8 mouse cellular contexts compared by ENCODE assay signal in genomic region chr13:98814275-98815040, GRCm38 (mm10). TPM values are rescaled to one million over a fixed set of nuclear protein-coding genes. Genes with fewer than 3 reads are reported as not detected.
DNase-seq lines count a peak whose midpoint lies in the region; ATAC-seq lines count a peak whose summit lies in the region.

No protein-coding gene starts in this region.

- H3K27me3 ChIP-seq in heart, embryonic 11.5 days (ENCODE audit: control insufficient read depth, insufficient read depth, low read length), result no peaks in the 10 kb centered on the region
- no peaks in the 10 kb centered on the region for H3K27me3 ChIP-seq in kidney, embryonic 14.5 days (ENCODE audit: control insufficient read depth, insufficient read depth, low read length)
- no peaks in the 10 kb centered on the region for H3K27me3 ChIP-seq in liver, embryonic 15.5 days
- H3K27me3 ChIP-seq in neural tube, embryonic 13.5 days, result no peaks in the 10 kb centered on the region

- H3K9me3 ChIP-seq in heart, embryonic 11.5 days (replicated peaks; ENCODE audit: control insufficient read depth, low read length), result no peaks in the 10 kb centered on the region
- no peaks in the 10 kb centered on the region for H3K9me3 ChIP-seq in kidney, embryonic 14.5 days (ENCODE audit: control insufficient read depth, low read length)
- H3K9me3 ChIP-seq in liver, embryonic 15.5 days (replicated peaks), result no peaks in the 10 kb centered on the region
- H3K9me3 ChIP-seq in neural tube, embryonic 13.5 days, result no peaks in the 10 kb centered on the region

- peak overlapping the region; percentile 98 for H3K9ac ChIP-seq in heart, embryonic 11.5 days (ENCODE audit: low read depth, low read length)
- H3K9ac ChIP-seq in kidney, embryonic 14.5 days (ENCODE audit: low read depth, low read length), result peak overlapping the region; percentile 99
- H3K9ac ChIP-seq in liver, embryonic 15.5 days, result peak overlapping the region; percentile 95
- peak overlapping the region; percentile 95 for H3K9ac ChIP-seq in neural tube, embryonic 13.5 days

- peak overlapping the region; percentile 61 for H3K4me3 ChIP-seq in heart, embryonic 11.5 days (ENCODE audit: low read depth, low read length)
- H3K4me3 ChIP-seq in kidney, embryonic 14.5 days (ENCODE audit: low read length), result peak overlapping the region; percentile 74
- H3K4me3 ChIP-seq in liver, embryonic 15.5 days (replicated peaks), result peak overlapping the region; percentile 83
- H3K4me3 ChIP-seq in neural tube, embryonic 13.5 days, result peak overlapping the region; percentile 93

- peak; percentile 74 for DNase-seq in A20 (ENCODE audit: low read depth, low spot score)
- peak; percentile 45 for DNase-seq in T-cell, adult 2 months (ENCODE audit: low spot score)
- peak; percentile 56 for DNase-seq in embryo, embryonic 9.5 days (ENCODE audit: extremely low spot score)
- DNase-seq in thymus, postnatal 10 days (ENCODE audit: low spot score in 2 of 2), result peak; percentile 27 to 31

- H3K27ac ChIP-seq in heart, embryonic 11.5 days (ENCODE audit: low read depth, low read length), result peak overlapping the region; percentile 99
- peak overlapping the region; percentile 98 for H3K27ac ChIP-seq in kidney, embryonic 14.5 days (ENCODE audit: low read depth, low read length)
- H3K27ac ChIP-seq in liver, embryonic 15.5 days (replicated peaks), result peak overlapping the region; percentile 99
- peak overlapping the region; percentile 96 for H3K27ac ChIP-seq in neural tube, embryonic 13.5 days (replicated peaks)

- no peaks in the 10 kb centered on the region for H3K36me3 ChIP-seq in heart, embryonic 11.5 days (ENCODE audit: control insufficient read depth, insufficient read depth, low read length)
- H3K36me3 ChIP-seq in kidney, embryonic 14.5 days (ENCODE audit: control insufficient read depth, insufficient read depth, low read length), result no peaks in the 10 kb centered on the region
- 0 out of 2 replicates have a peak, but pooled peaks cover 5% of the 10 kb centered on the region for H3K36me3 ChIP-seq in liver, embryonic 15.5 days (replicated peaks)
- H3K36me3 ChIP-seq in neural tube, embryonic 13.5 days, result no peaks in the 10 kb centered on the region

- under 1% methylated on average over 68 of the region's 81 CpGs for WGBS in heart, embryonic 11.5 days (ENCODE audit: insufficient replicate concordance)
- 1% methylated on average over 45 of the region's 81 CpGs for WGBS in kidney, embryonic 14.5 days
- WGBS in liver, embryonic 15.5 days (ENCODE audit: insufficient replicate concordance), result under 1% methylated on average over 66 of the region's 81 CpGs
- WGBS in neural tube, embryonic 13.5 days, result under 1% methylated on average over 59 of the region's 81 CpGs

- peak; percentile 57 for ATAC-seq in heart, embryonic 11.5 days (replicated peaks; ENCODE audit: insufficient number of reproducible peaks, low FRiP score, low TSS enrichment)
- ATAC-seq in kidney, embryonic 14.5 days (ENCODE audit: low FRiP score, low TSS enrichment), result peak; percentile 45
- ATAC-seq in liver, embryonic 15.5 days (ENCODE audit: insufficient read depth), result peak; percentile 41
- peak; percentile 66 for ATAC-seq in neural tube, embryonic 13.5 days (ENCODE audit: low read depth)

- H3K4me1 ChIP-seq in heart, embryonic 11.5 days (ENCODE audit: control insufficient read depth, insufficient read depth, low read length), result peaks cover 3% of the 10 kb centered on the region
- H3K4me1 ChIP-seq in kidney, embryonic 14.5 days (ENCODE audit: control insufficient read depth, insufficient read depth, low read length), result peaks cover 11% of the 10 kb centered on the region; the same call in 1 of the 2 replicates
- H3K4me1 ChIP-seq in liver, embryonic 15.5 days (replicated peaks), result peaks cover 32% of the 10 kb centered on the region
- H3K4me1 ChIP-seq in neural tube, embryonic 13.5 days (replicated peaks), result peaks cover 23% of the 10 kb centered on the region

- peak overlapping the region; percentile 67 for H3K4me2 ChIP-seq in heart, embryonic 11.5 days
- H3K4me2 ChIP-seq in kidney, embryonic 14.5 days (replicated peaks; ENCODE audit: low read depth, low read length), result peak overlapping the region; percentile 49
- H3K4me2 ChIP-seq in liver, embryonic 15.5 days, result peak overlapping the region; percentile 73
- H3K4me2 ChIP-seq in neural tube, embryonic 13.5 days, result peak overlapping the region; percentile 69

RNA-seq across cellular contexts. Expression of gene Fcho2, which starts 0.8 kb away (rescaled TPM):
- polyA plus RNA-seq in heart, embryonic 11.5 days (2014; fragmentation: Nextera tagmentation; extraction: Ambion mirVana), result 26.3 and 30.7 TPM in 2 replicates
- 32.4 and 48.4 TPM in 2 replicates for polyA plus RNA-seq in kidney, embryonic 14.5 days (2014; fragmentation: Nextera tagmentation; extraction: Ambion mirVana)
- 25.5 and 28.0 TPM in 2 replicates for polyA plus RNA-seq in liver, embryonic 15.5 days (2015; fragmentation: Nextera tagmentation; extraction: Ambion mirVana)
- polyA plus RNA-seq in neural tube, embryonic 13.5 days (2015; fragmentation: Nextera tagmentation; extraction: Ambion mirVana), result 27.9 and 32.5 TPM in 2 replicates

Comparison
In these comparisons a context has a peak if more than half of its experiments do, and no peak if none do; other contexts are left out.
1. Peak in every context shown above with its lines: DNase-seq, ATAC-seq, H3K4me3 ChIP-seq and H3K27ac ChIP-seq.